Mouse (Mus musculus): ENCODE measurements around the gene Tcf20. TPM values are rescaled to one million over a fixed set of nuclear protein-coding genes. Genes with fewer than 3 reads are reported as not detected.

Gene Tcf20
- polyA plus RNA-seq, 2 experiments: 2.9 to 5.7 TPM

DNA sequence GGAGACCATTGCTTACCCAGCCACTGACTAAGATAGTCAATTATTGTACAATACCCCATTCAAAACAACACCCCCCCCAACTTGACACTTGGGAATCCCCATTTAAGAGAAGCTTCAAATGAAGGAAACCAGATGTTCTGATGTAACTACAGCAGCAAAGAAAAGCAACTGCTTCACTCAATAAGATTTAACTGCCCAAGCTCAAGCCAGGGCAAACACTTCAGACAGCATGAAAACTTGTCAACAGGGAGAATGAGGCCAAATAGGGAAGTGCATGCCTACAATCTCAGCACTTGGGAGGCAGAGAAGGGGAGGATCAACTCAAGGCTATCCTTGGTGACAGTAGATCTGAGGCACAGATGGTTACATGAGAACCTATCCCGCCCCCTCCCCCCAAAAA lies 166.0 kb downstream of the Tcf20 start:
- no peak for ATAC-seq (ENCODE audit: insufficient read depth)
- no peak overlapping the region for H3K27ac ChIP-seq
- H3K36me3 ChIP-seq (replicated peaks; ENCODE audit: control insufficient read depth, insufficient read depth, low read depth): no peaks in the 10 kb centered on the region
- TF ChIP-seq CTCF (IDR thresholded peaks at IDR 0.05; ENCODE audit: low read depth) (no peak), EP300 (IDR thresholded peaks at IDR 0.05; ENCODE audit: low read depth) (no peak)
- H3K9me3 ChIP-seq (ENCODE audit: control insufficient read depth, low read length): no peaks in the 10 kb centered on the region
- H3K9ac ChIP-seq (replicated peaks): no peak overlapping the region
- no peaks in the 10 kb centered on the region for H3K27me3 ChIP-seq (ENCODE audit: control insufficient read depth, insufficient read depth, low read length)
- no peaks in the 10 kb centered on the region for H3K4me1 ChIP-seq (replicated peaks; ENCODE audit: control insufficient read depth in 2 of 2, insufficient read depth in 2 of 2, low read length in 1 of 2)
- WGBS (ENCODE audit: insufficient replicate concordance): 65% methylated on average over 1 of the region's 1 CpGs
- DNase-seq (ENCODE audit: low read depth in 3 of 3, low spot score in 3 of 3): no peak
- H3K4me3 ChIP-seq (ENCODE audit: insufficient read depth in 1 of 2, low read depth in 2 of 2, low read length in 2 of 2): no peak overlapping the region
- H3K4me2 ChIP-seq (ENCODE audit: low read depth): no peak overlapping the region

DNA sequence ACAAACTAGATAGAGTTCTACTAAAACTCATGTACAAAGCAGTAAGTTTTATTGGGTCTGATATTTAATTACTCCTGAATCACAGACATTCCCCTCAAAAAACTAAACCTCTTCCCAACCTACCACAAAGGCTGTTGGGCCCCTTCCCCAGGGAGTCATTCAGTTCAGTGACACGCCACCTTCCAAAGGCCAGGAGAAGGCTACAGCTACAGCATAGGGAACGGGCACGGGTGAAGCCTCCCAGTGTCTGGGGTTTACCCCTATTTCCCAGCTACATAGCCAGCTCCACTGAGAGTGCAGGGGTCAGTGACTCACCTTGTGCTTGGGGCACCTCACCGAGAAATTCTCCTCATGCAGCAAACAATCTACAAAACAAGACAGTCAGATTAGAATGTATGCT lies 172.4 kb downstream of the Tcf20 start:
- no peak overlapping the region for H3K27ac ChIP-seq
- TF ChIP-seq EP300 (IDR thresholded peaks at IDR 0.05; ENCODE audit: low read depth): no peak
- no peak for TF ChIP-seq CTCF (IDR thresholded peaks at IDR 0.05; ENCODE audit: low read depth)
- H3K36me3 ChIP-seq (replicated peaks; ENCODE audit: control insufficient read depth, insufficient read depth, low read depth): no peaks in the 10 kb centered on the region; the same call in 1 of the 2 replicates
- H3K4me3 ChIP-seq (ENCODE audit: insufficient read depth in 1 of 2, low read depth in 2 of 2, low read length in 2 of 2): no peak overlapping the region
- no peak overlapping the region for H3K4me2 ChIP-seq (ENCODE audit: low read depth)
- H3K9ac ChIP-seq (replicated peaks): no peak overlapping the region
- peaks cover 8 to 11% of the 10 kb centered on the region in 2 experiments; a peak in 3 of 4 replicates for H3K4me1 ChIP-seq (replicated peaks; ENCODE audit: control insufficient read depth in 2 of 2, insufficient read depth in 2 of 2, low read length in 1 of 2)
- no peak for ATAC-seq (ENCODE audit: insufficient read depth)
- DNase-seq (ENCODE audit: low read depth in 3 of 3, low spot score in 3 of 3): no peak
- 77% methylated on average over 4 of the region's 4 CpGs for WGBS (ENCODE audit: insufficient replicate concordance)
- no peaks in the 10 kb centered on the region for H3K9me3 ChIP-seq (ENCODE audit: control insufficient read depth, low read length)
- no peaks in the 10 kb centered on the region for H3K27me3 ChIP-seq (ENCODE audit: control insufficient read depth, insufficient read depth, low read length)

DNA sequence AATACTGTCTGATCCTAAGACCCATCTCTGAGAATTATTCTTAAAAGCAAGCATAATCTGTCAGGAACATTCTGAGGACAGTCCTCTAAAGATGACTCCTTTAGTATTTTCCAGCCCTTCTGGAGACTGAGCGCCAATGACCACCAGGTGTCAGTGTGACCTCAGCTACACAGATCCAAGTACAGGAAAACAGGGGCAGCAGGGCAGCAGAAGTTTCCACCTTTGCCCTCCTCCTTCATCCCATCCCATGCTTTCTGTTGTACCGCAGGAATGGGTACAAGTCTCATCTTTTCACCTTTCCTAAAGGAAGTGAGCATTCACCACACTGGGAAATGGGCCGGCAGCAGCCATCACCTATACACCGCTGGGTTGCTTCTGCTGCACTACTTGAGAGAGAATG lies 172.9 kb downstream of the Tcf20 start:
- Histone ChIP-seq H3K4me3 (ENCODE audit: insufficient read depth in 1 of 2, low read depth in 2 of 2, low read length in 2 of 2) (no peak overlapping the region), H3K9ac (replicated peaks) (no peak overlapping the region), H3K9me3 (ENCODE audit: control insufficient read depth, low read length) (no peaks in the 10 kb centered on the region), H3K27me3 (ENCODE audit: control insufficient read depth, insufficient read depth, low read length) (no peaks in the 10 kb centered on the region), H3K27ac (no peak overlapping the region), H3K36me3 (replicated peaks; ENCODE audit: control insufficient read depth, insufficient read depth, low read depth) (no peaks in the 10 kb centered on the region; the same call in none of the 2 replicates), H3K4me1 (replicated peaks; ENCODE audit: control insufficient read depth in 2 of 2, insufficient read depth in 2 of 2, low read length in 1 of 2) (peaks cover 13 to 15% of the 10 kb centered on the region in 2 experiments), H3K4me2 (ENCODE audit: low read depth) (no peak overlapping the region)
- DNase-seq (ENCODE audit: low read depth in 3 of 3, low spot score in 3 of 3) (peak in 2 of 3 experiments; percentile 14 to 20), ATAC-seq (ENCODE audit: insufficient read depth) (no peak)
- TF ChIP-seq EP300 (IDR thresholded peaks at IDR 0.05; ENCODE audit: low read depth) (no peak), CTCF (IDR thresholded peaks at IDR 0.05; ENCODE audit: low read depth) (peak; percentile 85)
- WGBS (ENCODE audit: insufficient replicate concordance): 70% methylated on average over 4 of the region's 4 CpGs

DNA sequence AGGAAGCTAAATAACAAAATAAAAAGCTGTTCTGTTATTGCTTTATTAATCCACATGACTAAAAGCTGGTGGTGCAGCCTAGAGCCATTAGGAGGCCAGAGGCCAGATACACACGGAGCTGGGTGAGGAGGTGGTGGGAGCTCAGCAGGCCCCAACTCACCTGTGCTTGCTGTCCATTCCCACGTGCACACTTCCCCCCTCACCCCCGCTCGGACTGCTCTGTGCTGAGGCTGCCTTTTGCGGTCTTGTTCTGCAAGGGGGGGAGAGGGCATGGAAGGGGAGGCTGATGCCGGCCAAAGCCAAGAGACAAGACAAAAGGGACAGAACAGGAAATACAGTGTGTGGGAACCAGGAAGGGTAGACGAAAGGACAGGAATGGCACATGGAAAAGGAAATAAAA lies 173.4 kb downstream of the Tcf20 start:
- Histone ChIP-seq H3K36me3 (replicated peaks; ENCODE audit: control insufficient read depth, insufficient read depth, low read depth) (no peaks in the 10 kb centered on the region; the same call in none of the 2 replicates), H3K4me2 (ENCODE audit: low read depth) (no peak overlapping the region)
- 73% methylated on average over 7 of the region's 7 CpGs for WGBS (ENCODE audit: insufficient replicate concordance)

DNA sequence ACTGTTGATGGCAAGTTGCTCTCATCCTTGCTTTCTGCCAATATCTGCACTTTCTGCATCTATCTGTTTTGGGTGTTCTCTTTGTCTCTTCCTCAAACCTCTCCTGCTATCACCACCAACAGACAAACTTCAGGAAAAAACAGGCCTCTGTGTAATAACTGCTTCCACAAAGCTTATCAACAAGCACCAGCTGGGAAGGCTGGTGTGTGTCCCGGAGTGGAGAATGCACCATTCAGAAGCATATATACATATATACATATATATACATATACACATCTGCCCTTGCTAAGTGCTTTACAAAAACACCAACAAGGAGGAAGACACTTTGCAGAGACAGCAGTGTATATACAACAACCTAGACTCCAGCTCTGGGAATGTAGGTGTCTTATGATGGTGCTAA lies 177.1 kb downstream of the Tcf20 start:
- peak overlapping the region; percentile 12; the same call in 1 of the 2 replicates for H3K27ac ChIP-seq
- 5% methylated on average over 1 of the region's 1 CpGs for WGBS (ENCODE audit: insufficient replicate concordance)

More for the DNA sequence above, 173.4 kb downstream of the Tcf20 start:
- DNase-seq (ENCODE audit: low read depth in 3 of 3, low spot score in 3 of 3) (no peak), ATAC-seq (ENCODE audit: insufficient read depth) (no peak)
- H3K4me1 ChIP-seq (replicated peaks; ENCODE audit: control insufficient read depth in 2 of 2, insufficient read depth in 2 of 2, low read length in 1 of 2): peaks cover 18 to 19% of the 10 kb centered on the region in 2 experiments
- H3K27ac ChIP-seq: no peak overlapping the region
- H3K27me3 ChIP-seq (ENCODE audit: control insufficient read depth, insufficient read depth, low read length): no peaks in the 10 kb centered on the region
- H3K9me3 ChIP-seq (ENCODE audit: control insufficient read depth, low read length): no peaks in the 10 kb centered on the region
- no peak for TF ChIP-seq CTCF (IDR thresholded peaks at IDR 0.05; ENCODE audit: low read depth)
- TF ChIP-seq EP300 (IDR thresholded peaks at IDR 0.05; ENCODE audit: low read depth): no peak
- no peak overlapping the region for H3K9ac ChIP-seq (replicated peaks)
- H3K4me3 ChIP-seq (ENCODE audit: insufficient read depth in 1 of 2, low read depth in 2 of 2, low read length in 2 of 2): no peak overlapping the region

More for the DNA sequence above, 177.1 kb downstream of the Tcf20 start:
- TF ChIP-seq EP300 (IDR thresholded peaks at IDR 0.05; ENCODE audit: low read depth) (peak; percentile 78), CTCF (IDR thresholded peaks at IDR 0.05; ENCODE audit: low read depth) (no peak)
- ATAC-seq (ENCODE audit: insufficient read depth) (peak; percentile 80), DNase-seq (ENCODE audit: low read depth in 3 of 3, low spot score in 3 of 3) (peak; percentile 45 to 57 (median 57))
- 0 out of 2 replicates have a peak overlapping the region, but pooled peaks have one; percentile 8 for H3K4me2 ChIP-seq (ENCODE audit: low read depth)
- peaks cover 18 to 19% of the 10 kb centered on the region in 2 experiments for H3K4me1 ChIP-seq (replicated peaks; ENCODE audit: control insufficient read depth in 2 of 2, insufficient read depth in 2 of 2, low read length in 1 of 2)
- no peaks in the 10 kb centered on the region; the same call in none of the 2 replicates for H3K36me3 ChIP-seq (replicated peaks; ENCODE audit: control insufficient read depth, insufficient read depth, low read depth)
- H3K4me3 ChIP-seq (ENCODE audit: insufficient read depth in 1 of 2, low read depth in 2 of 2, low read length in 2 of 2): no peak overlapping the region
- no peaks in the 10 kb centered on the region for H3K9me3 ChIP-seq (ENCODE audit: control insufficient read depth, low read length)
- no peaks in the 10 kb centered on the region for H3K27me3 ChIP-seq (ENCODE audit: control insufficient read depth, insufficient read depth, low read length)
- H3K9ac ChIP-seq (replicated peaks): no peak overlapping the region

Data from liver, embryonic 14.5 days (tissue).